Mouse (Mus musculus): ENCODE results near the gene Emg1.
A peak's percentile ranks its signal among the peaks of the same experiment; 100 is the strongest.

DNA sequence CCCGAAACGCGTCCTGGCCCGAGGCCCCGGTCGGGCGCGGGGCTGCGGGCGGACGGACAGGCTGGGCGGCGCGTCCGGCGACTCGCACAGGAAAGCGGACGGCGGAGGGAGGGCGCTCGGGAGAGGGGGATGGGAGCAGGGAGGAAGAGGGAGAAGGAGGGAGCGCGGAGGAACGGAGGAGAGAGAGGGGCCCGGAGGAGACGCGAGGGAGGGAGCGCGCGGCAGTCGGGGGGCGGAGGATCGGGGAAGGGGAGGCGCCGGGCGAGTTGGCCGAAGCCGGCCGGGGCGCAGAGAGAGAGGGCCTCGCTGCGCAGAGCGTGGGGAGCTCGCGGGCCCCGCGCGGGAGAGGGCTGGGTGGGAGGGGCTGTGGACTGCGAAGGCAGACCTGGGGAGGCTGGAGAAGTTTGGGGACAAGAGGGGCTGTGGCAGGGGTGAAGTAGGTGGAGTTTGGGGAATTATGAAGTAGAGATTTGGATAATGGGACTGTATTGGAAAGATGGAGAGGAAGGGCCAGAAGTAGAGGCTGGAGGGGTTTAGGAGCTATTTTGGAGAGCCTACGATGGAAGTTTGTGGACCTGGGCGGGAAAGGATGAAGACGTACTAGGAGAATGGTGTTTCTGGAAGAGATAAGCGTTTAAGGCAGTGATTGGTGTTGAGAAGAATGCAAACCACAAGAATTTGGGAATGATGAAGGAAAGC lies 44.8 kb upstream of the Emg1 start:
- no peak for TF ChIP-seq CTCF (IDR thresholded peaks at IDR 0.05; ENCODE audit: low read depth)
- TF ChIP-seq EP300 (optimal IDR thresholded peaks at IDR 0.05), result peak; percentile 35
